Mouse (Mus musculus) midbrain, postnatal 0 days (tissue): ENCODE data around the gene Jak1. TPM values are rescaled to one million over a fixed set of nuclear protein-coding genes. Genes with fewer than 3 reads are reported as not detected.

ENCODE experiments used
- ATAC-seq: fragments of 200-750 bp; cut with Nextera tagmentation; 2 replicates; pipeline ENCODE4 v1.8.0; 2017; ENCODE audit warnings: moderate number of reproducible peaks, mild to moderate bottlenecking, moderate TSS enrichment, moderate library complexity; ENCODE audit not compliant: low FRiP score
- DNase-seq: peaks from one replicate; pipeline ENCODE4 v3.0.0-alpha.2; 2015; ENCODE audit warnings: low spot score
- H3K27ac ChIP-seq: fragments of 300-500 bp; sonication (generic); 2 replicates; pipeline ENCODE4 v1.5.1; 2014; ENCODE audit warnings: low read depth, mild to moderate bottlenecking, low read length, mixed read lengths
- H3K27me3 ChIP-seq: fragments of 300-500 bp; sonication (generic); 2 replicates; pipeline ENCODE4 v1.6.1; 2014; ENCODE audit warnings: low read length, control low read depth, mixed read lengths; ENCODE audit not compliant: insufficient read depth
- H3K36me3 ChIP-seq: fragments of 300-500 bp; sonication (generic); 2 replicates; pipeline ENCODE4 v1.6.1; 2014; ENCODE audit warnings: low read length, control low read depth, mixed read lengths; ENCODE audit not compliant: insufficient read depth
- H3K4me1 ChIP-seq: fragments of 300-500 bp; sonication (generic); 2 replicates; pipeline ENCODE4 v1.6.1; 2014; ENCODE audit warnings: mild to moderate bottlenecking, control low read depth, antibody characterized with exemption, low read length, mixed read lengths; ENCODE audit not compliant: insufficient read depth
- H3K4me2 ChIP-seq: fragments of 300-500 bp; sonication (generic); 2 replicates; pipeline ENCODE4 v1.6.1; 2014; ENCODE audit warnings: low read depth, mild to moderate bottlenecking, low read length, mixed read lengths; ENCODE audit not compliant: poor library complexity, severe bottlenecking
- H3K4me3 ChIP-seq: fragments of 300-500 bp; sonication (generic); 2 replicates; pipeline ENCODE4 v1.5.1; 2014; ENCODE audit warnings: low read depth, mild to moderate bottlenecking, low read length, moderate library complexity
- H3K9ac ChIP-seq: fragments of 300-500 bp; sonication (generic); replicated peaks from 2 replicates; pipeline ENCODE4 v1.6.1; 2014; ENCODE audit warnings: mild to moderate bottlenecking, low read length, moderate library complexity, mixed read lengths; ENCODE audit not compliant: poor library complexity, severe bottlenecking
- H3K9me3 ChIP-seq: fragments of 300-500 bp; sonication (generic); 2 replicates; pipeline ENCODE4 v1.6.1; 2016; ENCODE audit warnings: low read length, control low read depth
- CTCF ChIP-seq: IDR thresholded peaks from 2 replicates; pipeline ENCODE4 v1.5.1; 2016; ENCODE audit warnings: antibody characterized with exemption, mild to moderate bottlenecking
- WGBS: fragments of 180-500 bp; shearing (Covaris S2); extraction: QIAGEN DNeasy Blood & Tissue Kit; methylation state at CpG from one replicate; pipeline ENCODE4 v1.1.7; 2014; 5-methylcytosine and 5-hydroxymethylcytosine counted together
- polyA plus RNA-seq: library from polyadenylated mRNA; unstranded; fragments of >200 nt; fragmentation: Nextera tagmentation; extraction: Ambion mirVana; gene quantifications from 2 replicates; pipeline ENCODE4 v1.2.1, GENCODE M21; 2015
- total RNA-seq: library from RNA; depleted of rRNA; stranded (reverse); fragments of >200 nt; gene quantifications from 2 replicates; pipeline ENCODE4 v1.2.3, GENCODE M21; 2014

The Jak1 gene
- total and polyA plus RNA-seq, 2 experiments from 2014 or later: 76.1 to 91.9 TPM

DNA sequence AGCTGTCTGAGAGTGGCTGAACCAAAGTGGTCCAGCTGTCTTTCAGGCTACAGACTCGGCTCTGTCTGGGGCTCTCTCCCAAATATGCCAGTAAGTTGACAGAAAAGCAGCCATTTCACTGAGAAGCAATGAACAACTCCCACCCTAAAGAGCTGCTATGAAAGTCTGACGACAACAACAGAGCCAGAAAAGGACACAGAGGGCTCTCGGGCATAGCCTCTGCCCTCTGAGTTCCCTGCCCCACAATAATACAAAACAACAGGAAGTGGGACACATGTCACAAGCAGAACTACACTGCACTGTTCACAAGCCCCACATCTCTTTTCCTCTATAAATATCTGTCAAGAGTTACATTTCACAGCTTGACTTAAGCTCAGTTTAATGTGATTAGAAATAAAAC, 79.9 kb downstream of the Jak1 start:
- TF ChIP-seq CTCF: no peak
- no peaks in the 10 kb centered on the region for H3K27me3 ChIP-seq
- WGBS: 76% methylated on average over 3 of the region's 3 CpGs

DNA sequence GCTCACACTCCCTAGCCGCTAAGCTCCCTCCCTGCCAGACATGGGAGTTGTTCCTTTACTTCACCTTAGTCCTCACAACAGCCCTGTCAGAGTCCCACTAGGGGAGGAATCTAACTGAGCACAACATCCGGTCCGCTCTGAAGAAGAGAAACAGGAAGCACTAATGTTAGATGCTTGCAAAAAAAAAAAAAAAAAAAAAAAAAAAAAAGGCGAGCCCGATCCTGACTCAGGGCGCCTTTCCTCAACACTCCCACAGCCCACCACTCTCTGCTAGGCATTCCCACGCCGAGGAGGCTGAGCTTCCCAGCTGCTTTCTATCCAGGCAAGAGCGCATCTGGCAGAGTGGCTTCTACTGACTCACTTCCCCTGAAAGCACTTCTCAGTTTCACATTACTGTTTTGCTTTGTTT, 82.5 kb downstream of the Jak1 start:
- H3K9ac ChIP-seq: no peak overlapping the region
- H3K4me1 ChIP-seq: no peaks in the 10 kb centered on the region
- H3K27ac ChIP-seq: no peak overlapping the region
- 76% methylated on average over 8 of the region's 9 CpGs for WGBS
- H3K4me2 ChIP-seq: no peak overlapping the region
- H3K9me3 ChIP-seq: no peaks in the 10 kb centered on the region
- H3K27me3 ChIP-seq: no peaks in the 10 kb centered on the region
- DNase-seq (no peak), ATAC-seq (no peak)
- peaks cover 12% of the 10 kb centered on the region for H3K36me3 ChIP-seq
- TF ChIP-seq CTCF: no peak
- H3K4me3 ChIP-seq: no peak overlapping the region

More for the DNA sequence above, 79.9 kb downstream of the Jak1 start:
- H3K36me3 ChIP-seq: peaks cover 20% of the 10 kb centered on the region
- H3K4me1 ChIP-seq: no peaks in the 10 kb centered on the region
- H3K4me3 ChIP-seq: no peak overlapping the region
- DNase-seq (no peak), ATAC-seq (no peak)
- H3K9me3 ChIP-seq: no peaks in the 10 kb centered on the region
- H3K9ac ChIP-seq: no peak overlapping the region
- no peak overlapping the region for H3K27ac ChIP-seq
- no peak overlapping the region for H3K4me2 ChIP-seq

DNA sequence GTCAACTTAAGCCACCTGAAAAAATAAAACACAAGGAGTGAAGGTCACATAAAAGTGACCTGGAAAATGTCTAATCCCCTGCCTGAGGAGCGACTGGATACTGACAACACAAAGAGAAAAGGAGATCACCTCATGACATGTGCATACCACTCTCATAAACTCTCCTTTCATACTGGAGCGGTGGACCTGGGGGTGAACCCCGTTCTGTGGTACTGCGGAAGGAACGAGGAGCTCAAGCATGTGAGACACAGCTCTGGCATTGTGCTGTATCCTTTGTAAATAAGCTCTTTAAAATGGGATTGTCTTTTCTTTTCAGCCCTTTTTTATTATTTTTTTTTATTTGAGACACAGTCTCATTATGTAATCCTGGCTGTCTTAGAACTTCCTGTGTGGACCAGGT, 84.4 kb downstream of the Jak1 start:
- WGBS: 52% methylated on average over 5 of the region's 5 CpGs
- TF ChIP-seq CTCF: no peak

DNA sequence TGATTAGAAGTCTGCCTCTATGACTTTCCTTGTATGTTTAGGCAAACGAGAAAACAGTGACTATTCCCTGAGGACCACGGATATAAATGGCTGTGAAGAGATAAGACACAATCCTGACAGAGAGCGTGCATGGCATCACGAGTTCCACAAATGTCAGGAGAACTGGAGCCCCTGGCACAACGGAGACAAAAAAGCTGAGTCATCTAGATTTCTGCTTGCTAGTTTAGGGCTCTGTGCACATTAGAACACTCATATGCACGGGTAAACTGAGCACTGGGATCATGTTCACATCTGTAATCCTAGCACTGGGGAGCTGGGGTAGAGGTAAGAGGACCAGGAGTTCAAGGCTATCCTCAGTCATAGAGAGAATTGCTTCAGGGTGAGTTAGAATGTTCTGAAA, 85.2 kb downstream of the Jak1 start:
- no peak overlapping the region for H3K9ac ChIP-seq
- no peak for TF ChIP-seq CTCF
- H3K27me3 ChIP-seq: no peaks in the 10 kb centered on the region
- H3K4me2 ChIP-seq: no peak overlapping the region
- H3K4me1 ChIP-seq: no peaks in the 10 kb centered on the region
- ATAC-seq: no peak
- no peaks in the 10 kb centered on the region for H3K9me3 ChIP-seq
- 39% methylated on average over 6 of the region's 6 CpGs for WGBS
- H3K36me3 ChIP-seq: peaks cover 9% of the 10 kb centered on the region
- no peak overlapping the region for H3K27ac ChIP-seq
- no peak overlapping the region for H3K4me3 ChIP-seq
- no peak for DNase-seq

More for the DNA sequence above, 84.4 kb downstream of the Jak1 start:
- Histone ChIP-seq H3K27ac (no peak overlapping the region), H3K9ac (no peak overlapping the region), H3K27me3 (no peaks in the 10 kb centered on the region), H3K9me3 (no peaks in the 10 kb centered on the region), H3K36me3 (peaks cover 6% of the 10 kb centered on the region), H3K4me2 (no peak overlapping the region), H3K4me3 (no peak overlapping the region), H3K4me1 (no peaks in the 10 kb centered on the region)
- no peak for ATAC-seq
- DNase-seq: no peak

DNA sequence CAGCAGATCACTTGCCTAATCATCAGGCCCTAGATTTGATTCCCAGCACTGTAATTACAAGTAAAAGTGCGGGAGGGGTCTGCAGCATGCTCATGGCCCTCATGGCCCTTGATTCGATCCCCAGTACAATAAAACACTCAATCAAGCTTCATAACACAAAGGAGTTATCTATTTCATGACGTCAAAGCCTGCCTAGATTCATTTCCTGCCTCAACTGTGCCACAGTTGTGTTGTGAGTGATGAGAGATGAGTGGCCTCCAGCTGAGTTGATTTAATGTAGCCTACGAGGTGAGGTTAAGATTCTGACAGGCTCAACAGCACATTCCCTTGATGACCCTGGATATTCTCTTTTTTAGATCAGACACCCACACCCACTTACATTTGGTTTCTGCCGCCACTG, 86.0 kb downstream of the Jak1 start:
- Histone ChIP-seq H3K9ac (no peak overlapping the region), H3K4me1 (no peaks in the 10 kb centered on the region), H3K9me3 (no peaks in the 10 kb centered on the region), H3K4me2 (no peak overlapping the region), H3K36me3 (peaks cover 13% of the 10 kb centered on the region), H3K27me3 (no peaks in the 10 kb centered on the region), H3K4me3 (no peak overlapping the region), H3K27ac (no peak overlapping the region)
- no peak for TF ChIP-seq CTCF
- DNase-seq: no peak
- WGBS: 78% methylated on average over 5 of the region's 5 CpGs
- no peak for ATAC-seq

DNA sequence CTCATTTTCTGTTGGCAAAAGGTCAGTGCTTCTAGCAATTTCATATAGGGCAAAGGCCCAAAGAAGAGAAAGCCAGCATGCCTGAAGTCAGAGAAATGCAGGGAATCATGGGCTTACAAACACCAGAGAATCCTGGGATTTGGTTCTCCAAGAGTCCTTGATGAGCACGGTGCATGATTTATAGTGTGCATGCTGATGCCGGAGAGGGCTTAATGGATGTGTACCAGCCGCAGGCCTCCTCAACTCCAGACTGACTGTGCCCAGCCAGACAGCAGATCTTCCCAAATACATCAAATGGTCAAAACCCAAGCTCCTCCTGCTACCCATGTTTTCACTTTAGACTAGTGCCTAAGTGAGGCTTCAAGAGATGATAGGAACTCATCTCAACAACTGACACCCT, 87.3 kb downstream of the Jak1 start:
- H3K36me3 ChIP-seq: peaks cover 19% of the 10 kb centered on the region
- no peak overlapping the region for H3K4me3 ChIP-seq
- H3K9me3 ChIP-seq: no peaks in the 10 kb centered on the region
- no peak overlapping the region for H3K9ac ChIP-seq
- H3K4me2 ChIP-seq: no peak overlapping the region
- H3K4me1 ChIP-seq: no peaks in the 10 kb centered on the region
- 92% methylated on average over 3 of the region's 3 CpGs for WGBS
- no peak overlapping the region for H3K27ac ChIP-seq
- TF ChIP-seq CTCF: no peak
- DNase-seq (no peak), ATAC-seq (no peak)
- no peaks in the 10 kb centered on the region for H3K27me3 ChIP-seq

DNA sequence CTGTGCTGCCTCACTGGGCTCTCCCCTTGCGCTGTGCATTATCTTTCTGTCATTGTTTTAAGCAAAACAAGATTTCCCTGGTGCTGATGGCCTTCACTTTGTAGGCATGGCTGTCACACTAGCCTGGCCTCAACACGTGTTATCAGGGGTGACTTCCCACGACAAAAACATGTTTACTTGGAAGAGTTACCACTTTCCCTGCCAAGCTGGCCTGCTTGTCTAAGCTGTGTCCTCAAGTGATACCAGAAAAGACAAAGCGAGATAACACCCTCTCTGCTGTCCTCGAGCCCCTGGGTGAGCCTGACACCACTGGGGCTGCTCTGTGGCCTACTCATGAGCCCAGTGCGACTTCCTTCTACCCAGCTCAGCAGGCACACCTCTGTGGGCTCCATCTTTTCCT, 89.0 kb downstream of the Jak1 start:
- H3K4me2 ChIP-seq: no peak overlapping the region
- no peak overlapping the region for H3K27ac ChIP-seq
- no peaks in the 10 kb centered on the region for H3K9me3 ChIP-seq
- no peaks in the 10 kb centered on the region for H3K4me1 ChIP-seq
- no peak overlapping the region for H3K9ac ChIP-seq
- DNase-seq (no peak), ATAC-seq (no peak)
- WGBS: 80% methylated on average over 6 of the region's 6 CpGs
- no peak overlapping the region for H3K4me3 ChIP-seq
- H3K27me3 ChIP-seq: no peaks in the 10 kb centered on the region
- TF ChIP-seq CTCF: no peak
- peaks cover 23% of the 10 kb centered on the region for H3K36me3 ChIP-seq
